Mouse (Mus musculus) intestine, embryonic 14.5 days (tissue): ENCODE measurements around the gene Mzt1. TPM values are rescaled to one million over a fixed set of nuclear protein-coding genes. Genes with fewer than 3 reads are reported as not detected.

Experiments
- ATAC-seq: fragments of 200-750 bp; cut with Nextera tagmentation; replicated peaks from 2 replicates; pipeline ENCODE4 v1.8.0; 2017; ENCODE audit warnings: low read depth, moderate number of reproducible peaks, moderate TSS enrichment, moderate library complexity; ENCODE audit not compliant: low FRiP score, low TSS enrichment
- DNase-seq: peaks from one replicate; pipeline ENCODE4 v3.0.0-alpha.2; 2018; ENCODE audit warnings: low spot score
- H3K27ac ChIP-seq: fragments of 300-500 bp; sonication (generic); 2 replicates; pipeline ENCODE4 v1.5.1; 2014; ENCODE audit warnings: low read depth, mild to moderate bottlenecking, control low read depth
- H3K27me3 ChIP-seq: fragments of 300-500 bp; sonication (generic); replicated peaks from 2 replicates; pipeline ENCODE4 v1.6.1; 2014; ENCODE audit warnings: low read length, control low read depth; ENCODE audit not compliant: control insufficient read depth, insufficient read depth
- H3K36me3 ChIP-seq: fragments of 300-500 bp; sonication (generic); 2 replicates; pipeline ENCODE4 v1.6.1; 2014; ENCODE audit warnings: low read length, control low read depth; ENCODE audit not compliant: control insufficient read depth, insufficient read depth
- H3K4me1 ChIP-seq: fragments of 300-500 bp; sonication (generic); replicated peaks from 2 replicates; pipeline ENCODE4 v1.6.1; 2014; ENCODE audit warnings: low read length, control low read depth, mixed read lengths; ENCODE audit not compliant: control insufficient read depth, insufficient read depth
- H3K4me2 ChIP-seq: fragments of 300-500 bp; sonication (generic); 2 replicates; pipeline ENCODE4 v1.6.1; 2014; ENCODE audit warnings: low read length
- H3K4me3 ChIP-seq: fragments of 300-500 bp; sonication (generic); 2 replicates; pipeline ENCODE4 v1.5.1; 2014; ENCODE audit warnings: low read depth, low read length, control low read depth, mixed read lengths
- H3K9ac ChIP-seq: fragments of 300-500 bp; sonication (generic); 2 replicates; pipeline ENCODE4 v1.6.1; 2014; ENCODE audit warnings: mild to moderate bottlenecking, low read length
- H3K9me3 ChIP-seq: fragments of 300-500 bp; sonication (generic); 2 replicates; pipeline ENCODE4 v1.6.1; 2016; ENCODE audit warnings: low read length, control low read depth; ENCODE audit not compliant: control insufficient read depth
- WGBS: fragments of 180-500 bp; shearing (Covaris S2); extraction: QIAGEN DNeasy Blood & Tissue Kit; methylation state at CpG from one replicate; pipeline ENCODE4 v1.1.7; 2014; 5-methylcytosine and 5-hydroxymethylcytosine counted together
- polyA plus RNA-seq: library from polyadenylated mRNA; unstranded; fragments of >200 nt; fragmentation: Nextera tagmentation; extraction: Ambion mirVana; gene quantifications from 2 replicates; pipeline ENCODE4 v1.2.1, GENCODE M21; 2014

Gene Mzt1
- polyA plus RNA-seq, 1 experiment from 2014 or later = 53.1 TPM

GRCm38 (mm10) chr14:98992482-98992881 lies 53.5 kb downstream of the Mzt1 start:
- Histone ChIP-seq H3K9me3 (no peaks in the 10 kb centered on the region), H3K27me3 (no peaks in the 10 kb centered on the region), H3K4me2 (no peak overlapping the region), H3K9ac (no peak overlapping the region), H3K4me1 (no peaks in the 10 kb centered on the region), H3K4me3 (no peak overlapping the region), H3K27ac (no peak overlapping the region), H3K36me3 (no peaks in the 10 kb centered on the region)
- WGBS = 87% methylated on average over 2 of the region's 2 CpGs
- DNase-seq (no peak), ATAC-seq (no peak)

GRCm38 (mm10) chr14:98990636-98991035 lies 55.3 kb downstream of the Mzt1 start:
- Histone ChIP-seq H3K4me2 (no peak overlapping the region), H3K9ac (no peak overlapping the region), H3K4me1 (no peaks in the 10 kb centered on the region), H3K4me3 (no peak overlapping the region), H3K27me3 (no peaks in the 10 kb centered on the region), H3K9me3 (no peaks in the 10 kb centered on the region), H3K27ac (no peak overlapping the region), H3K36me3 (no peaks in the 10 kb centered on the region)
- 58% methylated on average over 3 of the region's 3 CpGs for WGBS
- no peak for ATAC-seq
- no peak for DNase-seq

GRCm38 (mm10) chr14:98989818-98990217 lies 56.1 kb downstream of the Mzt1 start:
- ATAC-seq (no peak), DNase-seq (no peak)
- Histone ChIP-seq H3K4me2 (no peak overlapping the region), H3K4me1 (no peaks in the 10 kb centered on the region), H3K27me3 (no peaks in the 10 kb centered on the region), H3K9me3 (no peaks in the 10 kb centered on the region), H3K9ac (no peak overlapping the region), H3K36me3 (no peaks in the 10 kb centered on the region), H3K27ac (no peak overlapping the region), H3K4me3 (no peak overlapping the region)
- WGBS = 40% methylated on average over 3 of the region's 3 CpGs

Other genes starting within 250 kb of the Mzt1 start
- gene Rpl36a-ps1, start 51.8 kb downstream of the Mzt1 start, polyA plus RNA-seq = 2.6 TPM in 1 of 2 replicates, not detected in the other
- gene Bora, start 88 bp upstream of the Mzt1 start, polyA plus RNA-seq = 69.4 and 76.9 TPM in 2 replicates
- 17.7 and 21.6 TPM in 2 replicates for gene Pibf1, start 53.3 kb upstream of the Mzt1 start, polyA plus RNA-seq
- 46.6 and 47.3 TPM in 2 replicates for gene Dis3, start 53.6 kb upstream of the Mzt1 start, polyA plus RNA-seq